Mouse (Mus musculus) skeletal muscle tissue, postnatal 0 days (tissue): ENCODE measurements around the gene Mob3b. TPM values are rescaled to one million over a fixed set of nuclear protein-coding genes. Genes with fewer than 3 reads are reported as not detected.

Experiments
- polyA plus RNA-seq: library from polyadenylated mRNA; unstranded; fragments of >200 nt; fragmentation: Nextera tagmentation; extraction: Ambion mirVana; gene quantifications from 2 replicates; pipeline ENCODE4 v1.2.1, GENCODE M21; 2015

Gene Mob3b
- polyA plus RNA-seq = 1.1 and 2.5 TPM in 2 replicates

DNA sequence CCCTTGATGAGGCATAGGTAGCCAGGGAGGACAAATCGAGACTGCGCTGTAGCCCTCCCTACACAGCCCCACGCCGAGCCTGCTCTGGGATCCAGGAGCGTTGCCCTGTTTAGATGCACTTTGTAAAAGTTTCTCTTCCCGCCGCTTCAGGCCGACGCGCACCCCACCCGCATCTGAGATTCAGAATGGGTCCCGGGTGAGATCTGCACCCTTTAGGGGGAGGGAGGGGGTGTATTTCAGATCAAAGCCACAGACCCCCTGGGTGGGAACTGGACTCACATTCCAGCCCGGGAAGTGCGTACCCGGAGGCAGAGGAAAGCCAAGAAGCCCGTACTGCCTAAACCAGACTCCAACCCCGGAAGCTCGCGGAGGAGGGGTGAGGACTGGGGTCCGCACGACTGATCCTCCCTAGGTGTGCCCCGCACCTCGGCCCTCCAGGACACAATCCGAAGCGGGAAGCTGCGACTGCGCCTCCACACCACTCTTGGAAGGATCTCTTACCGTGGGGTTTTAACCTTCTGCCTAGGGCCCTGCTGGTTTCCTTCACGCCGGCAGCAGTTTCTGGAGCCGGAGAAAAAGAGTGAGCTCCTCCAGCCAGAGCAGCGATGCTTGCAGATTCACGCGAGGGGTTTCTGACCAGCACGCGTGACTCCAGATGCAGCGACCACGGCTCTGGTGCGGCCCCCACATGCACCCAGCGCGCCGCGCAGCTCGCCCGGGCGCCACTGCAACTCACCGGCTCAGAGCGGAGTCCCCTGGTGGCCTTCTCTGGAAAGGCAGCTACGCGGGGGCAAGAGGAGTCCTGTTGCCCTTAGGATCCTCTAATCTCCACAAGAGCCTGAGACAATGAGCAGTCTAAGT is at the start of gene Mob3b:
Gene Mob3b, minus strand, starts transcription at position 734 of the 861 bp plus-strand sequence.

DNA sequence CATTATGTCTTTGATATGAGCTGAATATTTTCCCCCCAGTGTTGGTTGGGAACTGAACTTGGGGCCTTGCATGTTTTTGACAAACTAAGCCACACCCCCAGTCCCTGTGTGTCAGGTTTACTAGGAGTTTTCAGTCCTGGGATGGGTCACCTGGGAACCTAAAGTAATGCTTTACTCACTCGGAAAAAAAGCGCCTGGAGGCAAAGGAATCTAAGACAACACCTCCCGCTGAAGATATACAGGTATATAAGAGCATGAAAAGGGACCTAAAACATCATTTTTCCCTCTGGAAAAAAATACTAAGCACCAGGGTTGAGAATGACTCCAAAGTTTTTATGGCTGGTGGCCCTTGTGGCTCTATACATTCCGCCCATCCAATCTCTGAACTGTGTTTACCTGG is 5.5 kb downstream of the Mob3b start, which contains the start of gene Ifnk:
Gene Ifnk, plus strand, starts transcription at position 301 of the 400 bp plus-strand sequence.

Other genes with a start within 250 kb of the Mob3b start
- not detected in 2 replicates for gene Ifnk, start 5.4 kb downstream of the Mob3b start, polyA plus RNA-seq
- 5.9 and 12.6 TPM in 2 replicates for gene C9orf72, start 68.7 kb upstream of the Mob3b start, polyA plus RNA-seq